Mouse (Mus musculus): ENCODE measurements around the gene Lipa.

The Lipa gene

DNA sequence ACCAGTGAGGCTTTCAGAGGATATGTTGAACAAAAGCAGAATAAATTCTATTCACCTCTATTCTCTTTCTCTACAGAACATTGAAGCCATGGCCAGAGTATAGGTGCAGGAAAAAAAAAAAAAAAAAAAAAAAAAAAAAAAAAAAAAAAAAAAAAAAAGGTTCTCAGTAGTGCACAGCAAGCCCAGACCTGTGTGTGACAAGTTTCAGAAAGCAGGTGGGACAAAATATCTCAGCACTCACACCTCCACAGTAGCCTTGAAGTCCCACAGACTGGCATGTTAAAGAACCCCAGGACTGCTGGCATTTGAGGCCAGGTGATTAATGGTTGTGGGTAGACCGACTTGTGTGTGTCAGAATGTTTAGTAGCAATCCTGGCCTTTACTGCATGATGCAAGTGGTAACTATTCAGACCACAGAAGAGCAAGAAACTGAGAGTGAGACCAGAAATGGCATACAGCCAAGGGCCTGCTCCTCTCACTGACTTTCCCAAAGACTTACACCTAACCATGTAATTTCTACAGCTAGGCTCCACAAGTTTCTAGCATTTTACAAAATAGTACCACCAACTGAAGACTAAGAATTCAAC is 76.4 kb downstream of the Lipa start:
- DNase-seq: no peak

DNA sequence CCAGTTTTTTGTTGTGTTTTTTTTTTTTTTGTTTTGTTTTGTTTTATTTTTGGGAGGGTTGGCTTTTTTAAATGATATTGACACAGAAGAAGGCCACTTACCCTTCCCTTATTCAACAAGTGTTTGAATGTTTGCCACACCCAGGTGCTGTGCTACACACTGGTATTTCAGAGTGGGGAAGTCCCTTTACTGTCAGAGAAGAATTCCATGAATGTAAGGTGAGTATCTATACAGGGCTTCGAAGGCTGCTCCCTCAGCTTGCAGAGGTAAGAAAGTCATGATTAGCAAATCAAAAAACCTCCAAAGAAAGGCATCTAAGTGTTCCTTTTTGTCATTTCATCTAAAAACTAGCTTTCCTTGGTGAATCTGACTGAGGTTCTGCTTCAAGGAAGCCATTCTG is 78.4 kb downstream of the Lipa start:
- DNase-seq: no peak

DNA sequence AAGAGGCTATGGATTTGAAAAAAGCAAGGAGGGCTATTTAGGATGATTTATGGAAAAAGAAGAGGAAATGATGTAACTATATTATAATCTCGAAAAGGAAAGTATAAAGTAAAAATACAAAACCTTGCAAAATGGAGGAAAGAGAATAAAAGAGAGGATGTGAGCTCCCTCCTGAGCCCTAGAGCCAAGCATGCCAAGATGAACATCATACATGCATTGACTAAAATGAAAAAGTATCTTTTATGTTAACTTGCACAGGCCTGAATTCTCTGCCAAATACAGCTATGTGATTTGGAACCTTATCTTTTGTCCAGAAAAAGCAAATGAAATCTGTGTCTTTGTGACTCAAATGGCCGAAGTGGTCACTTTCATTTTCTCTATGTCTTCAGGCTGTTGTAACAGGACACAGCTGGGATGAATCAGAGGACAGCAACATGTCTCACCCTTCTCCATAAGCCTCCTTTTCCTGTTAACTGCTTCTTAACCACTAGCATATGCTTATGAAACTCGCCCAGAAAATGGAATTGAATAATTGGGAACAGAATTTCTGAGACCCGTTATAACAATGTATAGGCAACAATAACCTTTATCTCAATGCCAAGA is 81.8 kb downstream of the Lipa start:
- DNase-seq: no peak

DNA sequence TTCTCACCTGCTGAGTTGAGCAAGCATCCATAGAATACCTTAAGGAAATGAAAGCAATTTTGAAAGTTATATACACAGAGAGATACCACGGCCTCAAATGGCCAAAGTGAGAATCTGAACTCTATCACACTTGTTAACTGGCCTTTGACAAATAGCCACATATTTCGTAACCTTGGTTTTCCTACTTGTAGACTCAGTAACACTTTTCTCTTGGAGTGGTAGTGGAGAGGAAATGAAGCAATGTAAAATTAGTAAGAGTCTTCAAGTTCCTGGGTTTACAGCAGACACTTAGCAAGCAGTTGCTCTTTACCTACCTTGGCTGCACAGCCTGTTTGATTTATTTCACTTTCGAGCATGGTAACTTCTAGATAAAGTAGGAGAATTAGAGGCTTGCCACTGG is 82.5 kb downstream of the Lipa start:
- no peak for DNase-seq
